Mouse (Mus musculus) thymus, adult 2 months (tissue): ENCODE measurements at regions not wholly inside any gene's neighbourhood (a gene's known extent, or its start where the extent isn't known, plus 50 kb on each side); places are given as distances from the start of the nearest gene placed in this dataset.

Experiments used
- CTCF ChIP-seq: fragments of 200-500 bp; IDR thresholded peaks from 2 replicates; pipeline ENCODE4 v1.5.1; 2012; ENCODE audit warnings: mild to moderate bottlenecking, control low read depth, low read length, moderate library complexity, borderline replicate concordance; ENCODE audit not compliant: control insufficient read depth, poor library complexity, insufficient read depth; ENCODE audit errors: extremely low read depth
- POLR2A ChIP-seq: fragments of 200-500 bp; IDR thresholded peaks from 2 replicates; pipeline ENCODE4 v1.6.1; 2012; ENCODE audit warnings: mild to moderate bottlenecking, low read length, control low read depth, moderate library complexity; ENCODE audit not compliant: control insufficient read depth, poor library complexity, insufficient read depth; ENCODE audit errors: extremely low read depth

DNA sequence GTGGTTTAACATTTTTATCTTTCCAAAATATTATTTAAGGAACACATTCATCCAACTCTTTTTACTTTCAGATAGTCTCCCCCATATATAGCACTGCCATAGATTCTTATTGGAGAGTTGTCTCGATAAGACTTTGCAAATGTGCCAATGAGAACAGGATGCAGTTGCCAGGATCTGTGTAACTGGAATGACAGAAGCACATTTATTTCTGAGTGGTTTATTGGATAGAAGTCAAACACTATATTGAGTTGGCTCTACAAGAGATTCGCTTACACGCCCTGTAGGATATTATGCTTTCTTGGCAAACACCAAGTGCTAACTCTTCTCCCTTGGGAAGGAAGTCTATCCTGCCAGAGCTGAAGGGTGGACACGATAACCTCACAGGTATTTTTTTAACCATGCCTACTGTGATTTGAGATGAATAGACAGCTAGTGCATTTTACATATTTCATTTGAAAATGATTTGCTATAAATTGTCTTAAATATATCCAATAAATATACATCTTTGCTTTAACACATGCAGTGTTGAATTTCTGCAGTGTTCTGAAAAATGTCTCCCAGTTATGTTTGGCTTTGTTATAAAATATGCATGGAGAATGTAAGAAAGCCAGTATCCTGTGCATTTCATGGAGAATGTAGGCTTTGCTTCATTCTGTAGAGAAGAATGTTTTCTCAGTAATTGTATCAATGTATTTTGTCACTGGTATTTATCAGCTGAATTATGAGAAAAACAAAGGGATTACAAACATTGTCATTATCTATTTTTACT lies 705.8 kb downstream of the Fat4 start:
- TF ChIP-seq CTCF (no peak), POLR2A (no peak)
